Mouse (Mus musculus) lung, postnatal 0 days (tissue): ENCODE data around the gene Hacd3.

Experiments
- CTCF ChIP-seq: IDR thresholded peaks from 2 replicates; pipeline ENCODE4 v1.5.1; 2016; ENCODE audit warnings: antibody characterized with exemption, mild to moderate bottlenecking
- EP300 ChIP-seq: IDR thresholded peaks from 2 replicates; pipeline ENCODE4 v1.6.1; 2016; ENCODE audit warnings: antibody characterized with exemption, mild to moderate bottlenecking, control low read depth

DNA sequence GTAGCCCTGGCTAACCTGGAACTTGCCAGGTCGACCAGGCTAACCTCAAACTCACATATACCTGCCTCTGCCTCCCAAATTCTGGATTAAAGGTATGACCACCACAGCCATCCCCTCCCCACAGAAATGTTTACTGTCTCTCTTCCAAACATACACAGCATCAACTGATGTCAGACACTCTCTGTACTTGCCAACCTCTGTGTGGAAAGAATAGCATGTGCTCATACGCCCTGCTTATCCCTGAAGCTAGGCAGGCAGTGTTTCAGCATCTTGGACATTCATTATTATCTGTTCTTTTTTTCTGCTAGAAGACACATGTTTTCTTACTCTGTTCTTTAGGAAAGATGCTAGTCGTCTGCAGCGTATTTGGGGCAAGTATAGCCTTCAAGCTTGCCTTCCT, 3.6 kb downstream of the Hacd3 start:
- TF ChIP-seq CTCF (no peak), EP300 (no peak)
